In genomic region chr13:42792279-42792678, GRCm38 (mm10) we compare ENCODE assay signal across 8 mouse cellular contexts.
DNase-seq lines count a peak whose midpoint lies in the region; ATAC-seq and TF ChIP-seq lines count a peak whose summit lies in the region.

No protein-coding gene starts in this region.

- H3K4me1 ChIP-seq in intestine, postnatal 0 days (replicated peaks; ENCODE audit: control insufficient read depth, insufficient read depth, low read length) = no peaks in the 10 kb centered on the region
- H3K4me1 ChIP-seq in stomach, postnatal 0 days (replicated peaks; ENCODE audit: control insufficient read depth, insufficient read depth) = no peaks in the 10 kb centered on the region

- intact Hi-C loops in gastrocnemius, adult 2 months (cut with DNase I) = loop anchor here (5.0 kb wide), 1 partner anchor 215 kb away; no protein-coding TSS in a partner anchor
- intact Hi-C loops in gastrocnemius, postnatal 36 days (cut with DNase I) = no loop called here

- no peaks in the 10 kb centered on the region for H3K9me3 ChIP-seq in intestine, postnatal 0 days (ENCODE audit: control insufficient read depth)
- no peaks in the 10 kb centered on the region for H3K9me3 ChIP-seq in stomach, postnatal 0 days (ENCODE audit: control insufficient read depth, low read length)

- no peaks in the 10 kb centered on the region for H3K27me3 ChIP-seq in intestine, postnatal 0 days (replicated peaks; ENCODE audit: control insufficient read depth, insufficient read depth, low read length)
- H3K27me3 ChIP-seq in stomach, postnatal 0 days (ENCODE audit: control insufficient read depth, insufficient read depth, low read length) = no peaks in the 10 kb centered on the region

- no peak for TF ChIP-seq EP300 in stomach, postnatal 0 days (optimal IDR thresholded peaks at IDR 0.05)

- 18% methylated on average over 8 of the region's 8 CpGs for WGBS in intestine, postnatal 0 days
- 21% methylated on average over 8 of the region's 8 CpGs for WGBS in stomach, postnatal 0 days

- no peak overlapping the region for H3K27ac ChIP-seq in gastrocnemius, adult 2 months
- H3K27ac ChIP-seq in intestine, postnatal 0 days (ENCODE audit: low read depth, low read length) = no peak overlapping the region
- no peak overlapping the region for H3K27ac ChIP-seq in stomach, postnatal 0 days (replicated peaks)

- no peak for ATAC-seq in intestine, postnatal 0 days
- ATAC-seq in stomach, postnatal 0 days (ENCODE audit: low FRiP score, low TSS enrichment) = no peak

- H3K9ac ChIP-seq in intestine, postnatal 0 days (ENCODE audit: low read depth, low read length) = no peak overlapping the region
- H3K9ac ChIP-seq in stomach, postnatal 0 days (ENCODE audit: low read length) = no peak overlapping the region

- no peak overlapping the region for H3K4me3 ChIP-seq in gastrocnemius, adult 2 months
- H3K4me3 ChIP-seq in intestine, postnatal 0 days (ENCODE audit: low read depth, low read length) = no peak overlapping the region
- H3K4me3 ChIP-seq in stomach, postnatal 0 days (ENCODE audit: low read depth, low read length) = no peak overlapping the region

- TF ChIP-seq CTCF in gastrocnemius, adult 2 months (IDR thresholded peaks at IDR 0.05) = peak; percentile 71
- TF ChIP-seq CTCF in intestine, postnatal 0 days (IDR thresholded peaks at IDR 0.05; ENCODE audit: low read depth) = peak; percentile 86
- TF ChIP-seq CTCF in stomach, postnatal 0 days (IDR thresholded peaks at IDR 0.05; ENCODE audit: low read depth) = peak; percentile 81

- H3K4me2 ChIP-seq in intestine, postnatal 0 days (replicated peaks; ENCODE audit: low read depth) = peak overlapping the region; percentile 27
- no peak overlapping the region for H3K4me2 ChIP-seq in stomach, postnatal 0 days (replicated peaks; ENCODE audit: low read depth)

- no peaks in the 10 kb centered on the region for H3K36me3 ChIP-seq in intestine, postnatal 0 days (ENCODE audit: control insufficient read depth, insufficient read depth)
- no peaks in the 10 kb centered on the region for H3K36me3 ChIP-seq in stomach, postnatal 0 days (ENCODE audit: control insufficient read depth, insufficient read depth, low read length)

- DNase-seq in gastrocnemius, adult 2 months = no peak
- no peak for DNase-seq in gastrocnemius, postnatal 36 days
- peak; percentile 52 for DNase-seq in 3T3-L1 (ENCODE audit: low read depth, low spot score)
- DNase-seq in c-Kit-positive CD71-positive TER-119-negative erythroid progenitor cells, embryonic 14.5 days (ENCODE audit: low read depth) = peak; percentile 1
- DNase-seq in stomach, postnatal 0 days (ENCODE audit: low spot score) = no peak
- no peak for DNase-seq in left cerebral cortex, adult 8-10 months (ENCODE audit: low spot score in 2 of 2)
- DNase-seq in spleen, postnatal 14 days (ENCODE audit: low spot score in 2 of 2) = no peak

Comparison
In these comparisons a context has a peak if more than half of its experiments do, and no peak if none do; other contexts are left out.
1. DNase-seq: peak in 3T3-L1 (single experiment) and c-Kit-positive CD71-positive TER-119-negative erythroid progenitor cells, embryonic 14.5 days (single experiment); none in gastrocnemius, adult 2 months (single experiment), gastrocnemius, postnatal 36 days (0 of 2), stomach, postnatal 0 days (single experiment), left cerebral cortex, adult 8-10 months (0 of 2) and spleen, postnatal 14 days (0 of 2).
2. Peak in every context shown above with its lines, with median percentiles within 50 percentile points of each other: CTCF ChIP-seq.